Mouse (Mus musculus) forebrain, embryonic 11.5 days (tissue): Measurements from ENCODE around the gene Kif3c. TPM values are rescaled to one million over a fixed set of nuclear protein-coding genes. Genes with fewer than 3 reads are reported as not detected.

Source experiments
- ATAC-seq: fragments of 200-750 bp; cut with Nextera tagmentation; replicated peaks from 2 replicates; pipeline ENCODE4 v1.8.0; 2017; ENCODE audit warnings: moderate TSS enrichment; ENCODE audit not compliant: low FRiP score
- DNase-seq: peaks from one replicate; pipeline ENCODE4 v3.0.0-alpha.2; 2017; ENCODE audit warnings: low spot score
- H3K27ac ChIP-seq: fragments of 300-500 bp; sonication (generic); 2 replicates; pipeline ENCODE4 v1.5.1; 2014; ENCODE audit warnings: low read depth, low read length
- H3K27me3 ChIP-seq: fragments of 300-500 bp; sonication (generic); 2 replicates; pipeline ENCODE4 v1.6.1; 2014; ENCODE audit warnings: mild to moderate bottlenecking, low read length, mixed read lengths; ENCODE audit not compliant: control insufficient read depth, insufficient read depth
- H3K36me3 ChIP-seq: fragments of 300-500 bp; sonication (generic); 2 replicates; pipeline ENCODE4 v1.6.1; 2014; ENCODE audit warnings: mild to moderate bottlenecking, low read length, moderate library complexity, mixed read lengths; ENCODE audit not compliant: control insufficient read depth, insufficient read depth
- H3K4me1 ChIP-seq: fragments of 300-500 bp; sonication (generic); replicated peaks from 2 replicates; pipeline ENCODE4 v1.6.1; 2014; ENCODE audit warnings: low read length, mixed read lengths; ENCODE audit not compliant: control insufficient read depth, insufficient read depth
- H3K4me2 ChIP-seq: fragments of 300-500 bp; sonication (generic); 2 replicates; pipeline ENCODE4 v1.6.1; 2014; ENCODE audit warnings: low read depth, mild to moderate bottlenecking, low read length, moderate library complexity, mixed read lengths; ENCODE audit not compliant: severe bottlenecking
- H3K4me3 ChIP-seq: fragments of 300-500 bp; sonication (generic); 2 replicates; pipeline ENCODE4 v1.5.1; 2014; ENCODE audit warnings: low read depth, low read length
- H3K9ac ChIP-seq: fragments of 300-500 bp; sonication (generic); 2 replicates; pipeline ENCODE4 v1.6.1; 2014; ENCODE audit warnings: low read length
- H3K9me3 ChIP-seq: fragments of 300-500 bp; sonication (generic); 2 replicates; pipeline ENCODE4 v1.6.1; 2016; ENCODE audit warnings: low read length, mixed read lengths; ENCODE audit not compliant: control insufficient read depth
- WGBS: fragments of 180-500 bp; shearing (Covaris S2); extraction: QIAGEN DNeasy Blood & Tissue Kit; methylation state at CpG from one replicate; pipeline ENCODE4 v1.1.7; 2014; 5-methylcytosine and 5-hydroxymethylcytosine counted together
- polyA plus RNA-seq: library from polyadenylated mRNA; unstranded; fragments of >200 nt; fragmentation: Nextera tagmentation; extraction: Ambion mirVana; gene quantifications from 2 replicates; pipeline ENCODE4 v1.2.1, GENCODE M21; 2014

Gene Kif3c
- polyA plus RNA-seq, 1 experiment from 2014 or later = 31.2 TPM

DNA sequence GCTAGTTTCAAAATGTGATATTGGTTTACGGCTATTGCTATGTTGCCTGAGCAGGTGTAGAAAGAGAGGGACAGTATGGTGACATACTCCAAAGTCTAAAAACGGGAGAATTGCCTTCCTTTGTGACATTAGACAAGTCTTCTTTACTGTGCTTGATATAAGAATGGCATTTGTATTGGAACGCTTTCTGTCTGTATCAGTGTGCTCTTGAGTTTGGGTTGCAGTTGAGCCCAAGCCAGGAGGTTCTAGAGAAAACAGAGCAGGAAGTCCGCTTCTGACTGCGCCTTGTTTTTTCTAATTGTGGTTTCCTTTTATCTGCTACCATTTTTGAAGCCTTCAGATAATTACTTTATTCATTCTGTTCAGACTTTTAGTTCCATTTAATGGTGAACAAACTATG lies 76.4 kb downstream of the Kif3c start:
- H3K27ac ChIP-seq = no peak overlapping the region
- WGBS = 90% methylated on average over 5 of the region's 5 CpGs
- H3K27me3 ChIP-seq = no peaks in the 10 kb centered on the region
- DNase-seq (no peak), ATAC-seq (no peak)
- no peak overlapping the region for H3K4me2 ChIP-seq
- H3K4me3 ChIP-seq = no peak overlapping the region
- no peaks in the 10 kb centered on the region for H3K36me3 ChIP-seq
- no peaks in the 10 kb centered on the region for H3K4me1 ChIP-seq
- H3K9me3 ChIP-seq = no peaks in the 10 kb centered on the region
- H3K9ac ChIP-seq = no peak overlapping the region

DNA sequence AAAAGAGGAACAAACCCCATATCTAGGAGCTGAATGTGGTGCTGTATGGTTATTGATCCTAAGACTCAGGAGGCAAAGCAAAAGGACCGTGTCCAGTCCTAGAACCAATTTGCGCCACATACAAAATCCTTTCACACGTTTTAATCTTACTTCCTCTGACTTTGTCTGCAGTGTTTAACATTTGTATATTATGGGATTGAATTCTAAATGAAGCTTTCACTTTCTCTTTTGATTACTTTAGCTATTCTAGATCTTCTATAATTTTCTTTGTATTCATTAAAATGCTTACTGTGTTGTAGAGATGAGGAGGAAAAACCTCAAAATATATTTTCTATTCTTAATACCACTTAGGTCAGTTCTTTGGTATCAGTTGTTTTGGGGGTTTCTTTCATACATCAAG lies 88.6 kb downstream of the Kif3c start:
- H3K4me1 ChIP-seq = no peaks in the 10 kb centered on the region
- H3K4me3 ChIP-seq = no peak overlapping the region
- no peaks in the 10 kb centered on the region for H3K9me3 ChIP-seq
- DNase-seq (no peak), ATAC-seq (no peak)
- no peak overlapping the region for H3K27ac ChIP-seq
- H3K36me3 ChIP-seq = no peaks in the 10 kb centered on the region; the same call in 1 of the 2 replicates
- no peak overlapping the region for H3K4me2 ChIP-seq
- WGBS = 87% methylated on average over 3 of the region's 3 CpGs
- H3K9ac ChIP-seq = no peak overlapping the region
- no peaks in the 10 kb centered on the region for H3K27me3 ChIP-seq

Other genes starting within 250 kb of the Kif3c start
- gene Rab10, start 55.2 kb upstream of the Kif3c start, polyA plus RNA-seq = 111 and 118 TPM in 2 replicates
- 19.7 and 22.0 TPM in 2 replicates for gene Asxl2, start 61.7 kb downstream of the Kif3c start, polyA plus RNA-seq
- gene Dtnb, start 207.2 kb downstream of the Kif3c start, polyA plus RNA-seq = 37.8 and 42.7 TPM in 2 replicates